Mouse (Mus musculus) C2C12 (cell line): Measurements from ENCODE around the gene Pacsin3.

Experiments used
- CTCF ChIP-seq: IDR thresholded peaks from one replicate; pipeline ENCODE4 v1.5.1; 2011; ENCODE audit not compliant: control insufficient read depth, insufficient read depth, insufficient read length
- FOSL1 ChIP-seq: IDR thresholded peaks from one replicate; pipeline ENCODE4 v1.8.0; 2011; ENCODE audit warnings: mild to moderate bottlenecking, low read length; ENCODE audit not compliant: poor library complexity, insufficient read depth, severe bottlenecking

- TF ChIP-seq FOSL1 (no peak), CTCF (no peak)
These were observed 13.0 kb downstream of the Pacsin3 start for GRCm38 (mm10) chr2:91268706-91269105.
